Mouse (Mus musculus) cerebellum, adult 9-10 months (tissue): Measurements from ENCODE around the gene Ift81.

ENCODE experiments used
- DNase-seq: peaks from one replicate; pipeline ENCODE4 v3.0.0; 2022

Gene Ift81

GRCm38 (mm10) chr5:122513421-122514126 is 100.7 kb downstream of the Ift81 start:
- no peak for DNase-seq

DNA sequence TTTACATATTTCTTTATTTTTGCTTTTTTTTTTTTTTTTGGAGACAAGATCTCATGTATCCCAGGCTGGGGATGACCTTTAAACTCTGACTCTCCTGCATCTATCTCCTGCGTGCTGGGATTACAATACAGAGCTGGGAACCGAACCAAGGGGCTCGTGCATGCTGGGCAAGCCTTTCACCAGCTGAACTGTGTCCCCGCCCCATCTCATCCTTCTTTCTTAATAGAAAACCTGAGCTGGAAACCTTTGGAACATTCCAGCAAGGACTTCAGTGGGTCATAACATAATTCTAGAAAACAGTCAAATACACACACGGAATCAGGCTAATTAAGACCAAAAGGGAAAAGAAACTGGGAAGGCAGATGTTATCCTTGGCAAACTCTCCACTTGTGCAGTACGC is 102.3 kb downstream of the Ift81 start:
- DNase-seq: no peak

GRCm38 (mm10) chr5:122511405-122511804 is 102.9 kb downstream of the Ift81 start:
- DNase-seq: no peak

- DNase-seq: peak; percentile 85
These were observed 103.6 kb downstream of the Ift81 start for GRCm38 (mm10) chr5:122510651-122511157.

GRCm38 (mm10) chr5:122509608-122510007 is 104.7 kb downstream of the Ift81 start:
- peak; percentile 69 for DNase-seq

GRCm38 (mm10) chr5:122508861-122509306 is 105.4 kb downstream of the Ift81 start:
- DNase-seq: peak; percentile 95

- DNase-seq: no peak
These were observed 106.9 kb downstream of the Ift81 start for GRCm38 (mm10) chr5:122507396-122507795.

DNA sequence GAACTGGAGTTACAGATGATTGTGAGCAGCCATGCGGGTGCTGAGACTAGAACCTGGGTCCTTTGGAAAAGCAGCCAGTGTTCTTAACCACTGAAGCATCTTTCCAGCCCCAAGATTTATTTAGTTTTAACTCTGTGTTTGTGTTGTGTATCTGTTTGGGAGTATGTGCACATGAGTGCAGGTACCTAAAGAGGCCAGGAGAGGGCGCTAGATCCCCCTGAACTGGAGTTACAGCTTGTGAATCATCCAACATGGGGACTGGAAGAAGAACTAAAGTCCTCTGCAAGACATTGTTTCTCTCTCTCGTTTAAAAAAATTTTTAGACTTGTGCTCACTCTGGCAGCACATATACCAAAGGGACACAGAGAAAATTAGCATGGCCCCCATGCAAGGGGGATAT is 107.9 kb downstream of the Ift81 start:
- no peak for DNase-seq

GRCm38 (mm10) chr5:122505554-122505953 is 108.8 kb downstream of the Ift81 start:
- DNase-seq: no peak

GRCm38 (mm10) chr5:122503760-122504119 is 110.6 kb downstream of the Ift81 start:
- no peak for DNase-seq

DNA sequence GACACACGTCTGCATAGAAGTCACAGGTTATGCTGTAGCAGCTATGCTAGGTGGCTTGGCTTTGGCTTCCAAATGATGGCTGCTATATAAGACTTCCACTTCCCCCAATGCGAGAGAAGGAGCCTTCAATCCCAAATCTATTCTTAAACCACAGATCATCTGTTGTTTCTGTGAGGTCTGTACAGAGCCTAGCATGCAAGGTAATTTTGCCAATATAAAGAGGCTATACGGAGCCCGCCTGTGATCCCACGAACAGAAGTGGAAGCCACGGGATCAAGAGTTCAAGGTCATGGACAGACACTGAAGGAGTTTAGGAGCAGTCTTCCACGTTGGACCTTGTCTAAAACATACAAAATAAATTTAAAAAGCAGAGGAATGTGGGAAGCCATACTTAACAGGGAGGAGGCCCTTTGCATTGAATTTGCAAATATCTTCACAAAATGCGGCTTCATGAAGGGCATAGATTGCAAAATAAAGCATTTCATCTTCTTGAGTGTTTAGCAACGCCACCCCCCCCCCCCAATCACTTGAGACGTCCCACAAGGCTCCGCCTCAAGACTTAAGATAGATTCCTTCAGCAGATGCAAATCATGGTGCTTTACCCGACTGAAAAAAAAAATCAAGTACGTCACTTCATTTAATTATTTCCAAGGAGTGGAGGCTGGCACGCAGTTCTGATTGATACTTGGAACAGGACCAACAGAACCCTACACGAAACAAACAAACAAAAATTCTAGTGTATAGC is 111.1 kb downstream of the Ift81 start:
- no peak for DNase-seq

- peak; percentile 91 for DNase-seq
These were observed 112.0 kb downstream of the Ift81 start, which contains the start of gene Atp2a2 for GRCm38 (mm10) chr5:122502077-122502941. Gene Atp2a2, minus strand, starts transcription at chr5:122502225.

GRCm38 (mm10) chr5:122501101-122502076 is 112.9 kb downstream of the Ift81 start:
- DNase-seq: peak; percentile 68

GRCm38 (mm10) chr5:122500563-122500962 is 113.8 kb downstream of the Ift81 start:
- no peak for DNase-seq
